8 mouse cellular contexts compared by ENCODE assay signal in the genomic region with DNA sequence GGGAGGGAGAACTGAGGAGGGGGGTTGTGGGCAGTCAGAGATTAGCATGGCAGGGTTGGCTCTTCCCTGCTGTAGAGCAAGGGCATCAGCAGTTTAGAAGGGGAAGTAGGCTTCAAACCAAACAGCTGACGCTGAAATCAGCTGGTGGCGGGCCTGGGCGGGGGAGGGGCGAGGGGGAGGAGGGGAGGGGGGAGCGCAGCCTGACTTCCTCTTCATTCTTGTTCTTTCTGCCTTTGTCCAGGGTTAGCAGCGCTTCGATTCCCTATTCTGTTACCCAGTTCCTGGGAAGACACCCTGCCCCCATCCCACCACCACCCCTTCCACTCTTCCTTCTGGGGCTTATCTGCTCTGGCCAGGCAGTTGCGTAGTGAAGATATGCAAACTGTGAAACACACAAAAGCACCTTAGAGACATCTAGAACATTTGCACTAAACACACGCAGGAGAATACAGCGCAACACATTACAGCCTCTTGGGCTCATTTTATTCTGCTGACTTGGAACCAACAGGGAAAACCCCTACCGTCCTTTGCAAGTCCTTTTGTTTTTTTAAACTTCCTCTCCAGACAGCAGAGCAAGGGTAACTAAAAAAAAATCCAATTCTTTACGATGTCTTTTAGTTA.
A peak's percentile ranks its signal among the peaks of the same experiment; 100 is the strongest.
DNase-seq lines count a peak whose midpoint lies in the region; ATAC-seq and TF ChIP-seq lines count a peak whose summit lies in the region.

No protein-coding gene starts in this region.

- ATAC-seq in heart, embryonic 15.5 days (replicated peaks; ENCODE audit: insufficient number of reproducible peaks, insufficient read depth, low FRiP score, low read depth), result peak; percentile 83
- ATAC-seq in megakaryocyte progenitor cell, adult 5-6 weeks (replicated peaks; ENCODE audit: poor library complexity), result peak; percentile 76

- peak; percentile 45 for DNase-seq in kidney, adult 2 months
- DNase-seq in kidney, adult 9 months, result no peak
- peak; percentile 70 for DNase-seq in embryo, embryonic 11 days
- peak; percentile 67 for DNase-seq in layer of hippocampus, adult 9-11 months
- DNase-seq in spleen, postnatal 14 days (ENCODE audit: low spot score in 2 of 2), result peak; percentile 42 to 57
- no peak for DNase-seq in adrenal gland, adult 8-10 months

- peak overlapping the region; percentile 86 for H3K27ac ChIP-seq in kidney, adult 2 months (ENCODE audit: insufficient read depth, low read depth, low read length)
- H3K27ac ChIP-seq in heart, embryonic 15.5 days, result peak overlapping the region; percentile 79

- TF ChIP-seq POLR2A in kidney, adult 2 months (IDR thresholded peaks at IDR 0.05; ENCODE audit: low read depth, low read length), result no peak

- peak overlapping the region; percentile 59 for H3K4me2 ChIP-seq in heart, embryonic 15.5 days

- WGBS in kidney, adult 2 months, result 25% methylated on average over 10 of the region's 12 CpGs
- 12% methylated on average over 10 of the region's 12 CpGs for WGBS in heart, embryonic 15.5 days

- H3K27me3 ChIP-seq in kidney, adult 2 months (replicated peaks; ENCODE audit: control insufficient read depth, insufficient read depth, low read length), result no peaks in the 10 kb centered on the region
- no peaks in the 10 kb centered on the region for H3K27me3 ChIP-seq in heart, embryonic 15.5 days

- no peak for TF ChIP-seq CTCF in kidney, adult 2 months (conservative IDR thresholded peaks at IDR 0.05; ENCODE audit: insufficient read depth, insufficient read length, low read depth, low read length)

- no peak overlapping the region for H3K9ac ChIP-seq in heart, embryonic 15.5 days

- peaks cover 3% of the 10 kb centered on the region; the same call in 1 of the 2 replicates for H3K4me1 ChIP-seq in kidney, adult 2 months (ENCODE audit: control insufficient read depth, insufficient read depth, low read length)
- peaks cover 25% of the 10 kb centered on the region for H3K4me1 ChIP-seq in heart, embryonic 15.5 days (replicated peaks)

- no peaks in the 10 kb centered on the region for H3K36me3 ChIP-seq in kidney, adult 2 months (ENCODE audit: control insufficient read depth, insufficient read depth, low read length)
- no peaks in the 10 kb centered on the region for H3K36me3 ChIP-seq in heart, embryonic 15.5 days

- no peaks in the 10 kb centered on the region for H3K9me3 ChIP-seq in heart, embryonic 15.5 days (replicated peaks)

- peak overlapping the region; percentile 15; the same call in 1 of the 2 replicates for H3K4me3 ChIP-seq in kidney, adult 2 months (ENCODE audit: insufficient read depth, low read depth, low read length)
- H3K4me3 ChIP-seq in heart, embryonic 15.5 days, result peak overlapping the region; percentile 31

Comparison
In these comparisons a context has a peak if more than half of its experiments do, and no peak if none do; other contexts are left out.
1. DNase-seq: peak in kidney, adult 2 months (single experiment), embryo, embryonic 11 days (single experiment), layer of hippocampus, adult 9-11 months (single experiment) and spleen, postnatal 14 days (2 of 2); none in kidney, adult 9 months (single experiment) and adrenal gland, adult 8-10 months (single experiment).